Mouse (Mus musculus) forebrain, embryonic 12.5 days (tissue): ENCODE data around the gene Opalin. TPM values are rescaled to one million over a fixed set of nuclear protein-coding genes. Genes with fewer than 3 reads are reported as not detected.

Source experiments
- ATAC-seq: fragments of 200-750 bp; cut with Nextera tagmentation; 2 replicates; pipeline ENCODE4 v1.8.0; 2017; ENCODE audit warnings: moderate TSS enrichment; ENCODE audit not compliant: low FRiP score
- H3K27ac ChIP-seq: fragments of 300-500 bp; sonication (generic); 2 replicates; pipeline ENCODE4 v1.5.1; 2016; ENCODE audit warnings: mild to moderate bottlenecking
- H3K27me3 ChIP-seq: fragments of 300-500 bp; sonication (generic); 2 replicates; pipeline ENCODE4 v1.6.1; 2016; ENCODE audit warnings: mild to moderate bottlenecking
- H3K36me3 ChIP-seq: fragments of 300-500 bp; sonication (generic); replicated peaks from 2 replicates; pipeline ENCODE4 v1.6.1; 2016; ENCODE audit warnings: mild to moderate bottlenecking
- H3K4me1 ChIP-seq: fragments of 300-500 bp; sonication (generic); 2 replicates; pipeline ENCODE4 v1.6.1; 2016
- H3K4me2 ChIP-seq: fragments of 300-500 bp; sonication (generic); 2 replicates; pipeline ENCODE4 v1.6.1; 2016; ENCODE audit warnings: mild to moderate bottlenecking, moderate library complexity
- H3K4me3 ChIP-seq: fragments of 300-500 bp; sonication (generic); replicated peaks from 2 replicates; pipeline ENCODE4 v1.5.1; 2016; ENCODE audit warnings: mild to moderate bottlenecking
- H3K9ac ChIP-seq: fragments of 300-500 bp; sonication (generic); 2 replicates; pipeline ENCODE4 v1.6.1; 2016; ENCODE audit warnings: mild to moderate bottlenecking
- H3K9me3 ChIP-seq: fragments of 300-500 bp; sonication (generic); 2 replicates; pipeline ENCODE4 v1.6.1; 2016
- WGBS: fragments of 180-500 bp; shearing (Covaris S2); methylation state at CpG from one replicate; pipeline ENCODE4 v1.1.7; 2016; 5-methylcytosine and 5-hydroxymethylcytosine counted together
- polyA plus RNA-seq: library from polyadenylated mRNA; unstranded; fragments of >200 nt; fragmentation: Nextera tagmentation; extraction: Ambion mirVana; gene quantifications from 2 replicates; pipeline ENCODE4 v1.2.1, GENCODE M21; 2016

Gene Opalin
- polyA plus RNA-seq, 1 experiment from 2014 or later: not detected

DNA sequence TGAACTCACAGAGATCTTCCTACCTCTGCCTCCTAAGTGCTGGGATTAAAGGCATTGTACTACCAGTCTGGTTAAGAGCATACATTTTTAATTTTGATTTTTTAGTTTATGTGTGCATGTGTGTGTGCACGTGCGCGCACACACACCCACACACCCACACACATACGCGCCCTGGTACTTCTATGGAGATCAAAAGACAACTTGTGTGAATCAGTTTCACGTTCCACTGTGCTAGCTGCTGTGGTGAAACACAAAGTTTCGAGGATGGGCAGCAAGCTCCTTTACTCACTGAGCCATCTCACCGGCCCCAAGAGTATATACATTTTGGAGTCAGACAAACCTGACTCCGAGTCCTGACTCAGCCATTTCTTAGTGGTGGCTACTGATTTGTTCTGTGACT lies 49.3 kb downstream of the Opalin start:
- no peak for ATAC-seq
- no peak overlapping the region for H3K4me3 ChIP-seq
- H3K27me3 ChIP-seq: no peaks in the 10 kb centered on the region
- 94% methylated on average over 9 of the region's 9 CpGs for WGBS
- no peak overlapping the region for H3K9ac ChIP-seq
- peaks cover 5% of the 10 kb centered on the region for H3K4me1 ChIP-seq
- no peaks in the 10 kb centered on the region for H3K36me3 ChIP-seq
- no peaks in the 10 kb centered on the region for H3K9me3 ChIP-seq
- H3K27ac ChIP-seq: no peak overlapping the region
- no peak overlapping the region for H3K4me2 ChIP-seq

DNA sequence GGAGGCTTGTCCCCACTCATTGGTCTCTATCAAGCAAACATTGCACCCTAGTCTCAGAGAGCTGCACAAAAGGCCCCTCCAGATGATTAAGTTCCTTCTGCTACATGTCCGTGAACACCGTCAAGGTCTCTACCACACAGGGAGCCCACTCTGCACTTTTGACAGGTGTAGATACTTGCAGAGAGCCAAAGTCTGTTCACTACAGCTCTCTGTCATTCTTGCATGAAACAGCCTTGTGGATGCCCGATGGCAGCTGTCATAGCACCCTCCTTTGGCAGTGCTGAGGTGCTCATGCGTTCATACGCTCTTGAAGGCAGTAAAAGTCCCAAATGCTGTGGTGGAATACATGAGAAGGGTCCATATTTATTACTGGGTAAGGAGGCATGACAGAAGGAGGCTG lies 49.9 kb downstream of the Opalin start:
- Histone ChIP-seq H3K4me2 (no peak overlapping the region), H3K4me3 (no peak overlapping the region), H3K9me3 (no peaks in the 10 kb centered on the region), H3K27ac (no peak overlapping the region), H3K4me1 (peaks cover 5% of the 10 kb centered on the region), H3K36me3 (no peaks in the 10 kb centered on the region), H3K27me3 (no peaks in the 10 kb centered on the region), H3K9ac (no peak overlapping the region)
- ATAC-seq: no peak
- WGBS: 95% methylated on average over 5 of the region's 5 CpGs

DNA sequence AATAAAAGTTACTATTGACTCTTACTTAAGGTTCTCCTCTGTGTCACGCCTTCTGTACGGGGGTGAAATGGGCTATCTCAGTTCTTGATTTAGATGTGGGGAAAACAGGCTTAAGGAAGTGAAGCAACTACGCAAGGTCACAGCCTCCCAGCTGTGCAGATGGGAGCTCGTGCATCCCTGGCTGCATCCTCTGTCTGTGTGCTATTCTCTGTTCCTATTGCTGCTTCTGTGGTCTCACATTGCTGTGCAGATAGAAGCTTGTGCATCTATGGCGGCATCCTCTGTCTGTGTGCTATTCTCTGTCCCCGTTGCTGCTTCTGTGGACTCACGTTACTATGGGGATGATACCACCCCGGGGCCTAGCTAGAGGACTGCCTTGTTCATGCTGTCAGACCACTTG lies 50.4 kb downstream of the Opalin start:
- no peak for ATAC-seq
- no peak overlapping the region for H3K9ac ChIP-seq
- no peak overlapping the region for H3K4me3 ChIP-seq
- H3K9me3 ChIP-seq: no peaks in the 10 kb centered on the region
- H3K4me1 ChIP-seq: peaks cover 5% of the 10 kb centered on the region
- no peak overlapping the region for H3K4me2 ChIP-seq
- H3K27ac ChIP-seq: no peak overlapping the region
- WGBS: 86% methylated on average over 8 of the region's 8 CpGs
- H3K36me3 ChIP-seq: no peaks in the 10 kb centered on the region
- no peaks in the 10 kb centered on the region for H3K27me3 ChIP-seq

DNA sequence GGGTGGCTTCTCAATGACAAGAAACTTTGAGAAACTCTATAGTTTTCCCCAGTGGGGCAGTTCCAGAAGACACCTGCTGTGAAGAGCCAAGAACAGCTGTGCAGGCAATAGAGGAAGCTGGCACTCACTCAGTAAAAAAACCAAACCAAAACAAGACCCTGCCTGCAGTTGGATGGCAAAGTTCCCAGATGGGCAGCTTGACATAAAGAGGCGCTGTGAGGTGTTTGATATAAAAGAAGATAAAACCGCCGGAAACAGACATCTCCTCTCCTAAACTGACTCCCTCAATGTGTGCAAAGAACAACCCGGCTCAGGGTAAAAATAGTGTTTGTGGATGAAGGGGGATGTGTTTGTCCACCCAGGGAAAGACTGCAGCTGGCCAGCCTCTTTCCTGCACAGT lies 54.7 kb downstream of the Opalin start:
- 82% methylated on average over 4 of the region's 4 CpGs for WGBS
- ATAC-seq: no peak
- Histone ChIP-seq H3K4me3 (no peak overlapping the region), H3K27me3 (0 out of 2 replicates have a peak, but pooled peaks cover 3% of the 10 kb centered on the region), H3K36me3 (no peaks in the 10 kb centered on the region), H3K4me1 (no peaks in the 10 kb centered on the region), H3K9ac (no peak overlapping the region), H3K4me2 (no peak overlapping the region), H3K9me3 (no peaks in the 10 kb centered on the region), H3K27ac (no peak overlapping the region)

DNA sequence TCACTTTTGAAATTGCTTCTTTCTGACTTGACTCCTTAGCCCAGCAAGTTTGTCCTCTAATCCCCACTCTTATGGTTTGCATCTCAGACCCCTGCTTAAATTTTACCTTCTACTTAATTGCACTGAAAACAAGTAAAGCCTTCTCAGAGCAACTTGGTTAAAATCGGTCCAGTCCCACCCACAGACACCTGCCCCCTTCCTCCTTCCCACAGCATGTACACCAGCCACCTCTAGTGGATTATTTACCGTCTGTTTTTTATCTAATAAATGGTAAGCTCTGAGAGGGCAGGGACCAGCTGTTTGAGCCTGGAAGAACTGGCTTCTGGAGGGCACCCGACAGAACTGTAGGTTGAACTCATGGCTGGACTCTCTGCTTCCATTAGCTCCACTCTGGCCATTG lies 56.4 kb downstream of the Opalin start:
- Histone ChIP-seq H3K4me1 (peaks cover 4% of the 10 kb centered on the region; the same call in 1 of the 2 replicates), H3K36me3 (no peaks in the 10 kb centered on the region), H3K4me3 (no peak overlapping the region), H3K9me3 (no peaks in the 10 kb centered on the region), H3K27ac (no peak overlapping the region), H3K9ac (no peak overlapping the region), H3K27me3 (peaks cover 8% of the 10 kb centered on the region; the same call in 1 of the 2 replicates), H3K4me2 (no peak overlapping the region)
- no peak for ATAC-seq
- 73% methylated on average over 3 of the region's 3 CpGs for WGBS

DNA sequence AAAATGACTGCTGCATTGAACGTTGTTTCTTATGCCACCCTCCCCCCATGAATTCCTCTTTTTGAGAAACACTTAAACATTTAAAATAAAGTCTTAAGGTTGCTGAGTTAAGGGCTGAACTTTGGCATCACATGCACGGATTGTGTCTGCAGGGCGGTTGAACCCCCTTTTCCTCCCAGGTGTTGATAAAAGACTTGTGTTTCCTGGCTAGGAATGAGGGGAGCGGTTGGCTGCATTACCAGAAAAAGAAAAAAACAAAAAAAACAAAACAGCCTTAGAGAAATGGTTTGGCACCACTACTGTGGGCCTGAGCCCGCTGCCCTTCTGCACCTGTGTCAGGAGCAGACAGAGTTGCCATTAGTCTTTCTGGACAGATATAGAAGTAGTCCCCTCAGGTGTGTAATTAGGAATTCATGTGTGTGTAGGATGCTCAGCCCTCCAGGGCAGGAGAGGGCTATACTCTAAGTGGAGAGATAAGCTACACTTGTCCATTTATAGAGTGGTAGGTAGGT lies 57.7 kb downstream of the Opalin start:
- 86% methylated on average over 5 of the region's 5 CpGs for WGBS
- no peaks in the 10 kb centered on the region for H3K36me3 ChIP-seq
- no peak for ATAC-seq

DNA sequence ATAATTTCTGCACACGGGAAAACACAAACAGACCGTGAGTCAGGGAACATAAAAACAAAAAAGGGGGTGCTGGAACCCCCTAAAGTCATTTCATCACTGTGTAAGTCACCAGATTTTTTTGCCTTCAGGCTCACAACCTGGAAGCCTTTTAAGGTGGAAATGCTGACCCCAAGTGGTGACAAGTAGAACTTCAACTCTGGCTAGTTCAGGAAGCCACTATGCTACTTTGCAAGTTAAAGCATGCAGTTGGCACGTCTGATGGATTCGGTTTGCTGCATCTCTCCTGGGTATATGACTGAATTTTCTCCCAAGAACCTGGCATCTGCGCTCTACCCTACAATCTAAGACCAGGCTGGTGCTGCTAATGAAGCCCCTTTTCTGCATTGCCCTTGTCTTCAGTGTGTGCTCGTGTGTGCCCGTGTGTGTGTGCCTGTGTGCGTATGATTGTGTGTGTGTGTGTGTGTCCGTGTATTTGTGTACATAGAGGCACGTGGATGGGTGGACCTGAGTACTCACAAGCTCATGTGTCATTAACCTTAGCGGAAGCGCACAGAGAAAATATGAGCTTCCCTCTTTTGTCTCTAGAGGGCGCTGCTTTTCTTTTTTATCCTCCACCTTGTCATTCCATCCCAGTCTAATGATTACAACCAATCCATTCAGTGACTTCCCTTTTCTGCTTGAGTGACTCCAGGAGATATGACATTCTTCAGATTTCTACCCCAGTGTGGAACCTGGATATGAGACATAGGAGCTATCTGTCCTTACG lies 60.8 kb downstream of the Opalin start:
- Histone ChIP-seq H3K27me3 (peaks cover 28% of the 10 kb centered on the region), H3K27ac (no peak overlapping the region), H3K4me1 (peaks cover 4% of the 10 kb centered on the region; the same call in 1 of the 2 replicates), H3K4me3 (peak overlapping the region; percentile 23), H3K9ac (no peak overlapping the region), H3K9me3 (no peaks in the 10 kb centered on the region), H3K36me3 (no peaks in the 10 kb centered on the region), H3K4me2 (peak overlapping the region; percentile 51)
- 0 out of 2 replicates have a peak, but pooled peaks have one; percentile 49 for ATAC-seq
- WGBS: 19% methylated on average over 14 of the region's 14 CpGs

More for the DNA sequence above, 57.7 kb downstream of the Opalin start:
- no peaks in the 10 kb centered on the region for H3K9me3 ChIP-seq
- no peak overlapping the region for H3K4me2 ChIP-seq
- peaks cover 4% of the 10 kb centered on the region; the same call in 1 of the 2 replicates for H3K4me1 ChIP-seq
- H3K27ac ChIP-seq: no peak overlapping the region
- H3K9ac ChIP-seq: no peak overlapping the region
- peaks cover 11% of the 10 kb centered on the region for H3K27me3 ChIP-seq
- no peak overlapping the region for H3K4me3 ChIP-seq

DNA sequence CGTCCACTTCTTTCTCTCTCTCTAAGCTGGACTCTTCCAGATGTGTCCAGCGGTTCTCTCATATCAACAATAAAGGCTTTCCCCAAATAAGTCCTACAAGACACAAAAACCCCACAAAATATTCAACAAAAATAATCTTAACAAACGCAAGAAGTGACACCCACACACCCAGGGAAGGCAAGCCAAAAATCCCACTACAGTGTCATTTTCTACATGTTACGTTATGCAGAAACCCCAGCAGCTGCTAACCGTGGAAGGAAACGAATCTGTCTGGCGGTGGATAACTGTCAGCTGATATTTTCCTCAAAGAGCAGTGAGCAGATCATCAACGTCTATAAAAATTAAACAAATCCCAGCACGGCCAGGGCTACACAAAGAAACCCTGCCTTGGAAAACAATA lies 62.9 kb downstream of the Opalin start:
- H3K4me1 ChIP-seq: peaks cover 4% of the 10 kb centered on the region; the same call in 1 of the 2 replicates
- no peaks in the 10 kb centered on the region for H3K9me3 ChIP-seq
- no peak overlapping the region for H3K27ac ChIP-seq
- ATAC-seq: no peak
- WGBS: 31% methylated on average over 9 of the region's 9 CpGs
- peaks cover 28% of the 10 kb centered on the region for H3K27me3 ChIP-seq
- H3K4me3 ChIP-seq: no peak overlapping the region
- no peak overlapping the region for H3K4me2 ChIP-seq
- H3K9ac ChIP-seq: no peak overlapping the region
- H3K36me3 ChIP-seq: no peaks in the 10 kb centered on the region

DNA sequence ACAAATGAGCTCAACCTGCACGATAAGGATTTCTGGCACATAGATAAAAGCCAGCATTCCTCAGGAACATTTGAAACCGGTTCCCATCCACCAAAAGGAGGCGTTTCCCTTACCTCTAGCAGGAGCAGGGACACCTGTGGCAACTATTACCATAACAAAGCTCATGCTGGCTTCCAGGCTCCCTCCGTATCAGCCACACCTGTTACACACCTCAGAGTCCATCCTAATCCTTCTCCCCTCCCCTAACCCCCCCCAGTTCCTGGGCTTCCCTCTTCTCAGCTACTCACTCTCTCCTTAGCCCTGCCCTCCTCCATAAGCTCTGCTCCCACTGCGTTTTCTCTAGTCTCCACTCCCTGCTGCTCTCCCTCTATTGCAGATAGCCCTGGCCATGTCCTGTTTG lies 63.3 kb downstream of the Opalin start:
- ATAC-seq: no peak

More for the DNA sequence above, 63.3 kb downstream of the Opalin start:
- Histone ChIP-seq H3K36me3 (no peaks in the 10 kb centered on the region), H3K4me3 (no peak overlapping the region), H3K27me3 (peaks cover 27% of the 10 kb centered on the region), H3K4me2 (no peak overlapping the region), H3K4me1 (peaks cover 4% of the 10 kb centered on the region; the same call in 1 of the 2 replicates), H3K9me3 (no peaks in the 10 kb centered on the region), H3K27ac (no peak overlapping the region), H3K9ac (no peak overlapping the region)
- WGBS: 4% methylated on average over 5 of the region's 5 CpGs

Other genes with a start within 250 kb of the Opalin start
- gene Ccnj, start 245.8 kb downstream of the Opalin start, polyA plus RNA-seq: 38.1 and 39.2 TPM in 2 replicates
- gene Zfp518a, start 182.4 kb downstream of the Opalin start, polyA plus RNA-seq: 13.0 and 13.8 TPM in 2 replicates
- gene Blnk, start 82.6 kb downstream of the Opalin start, polyA plus RNA-seq: 1.2 TPM in 2 replicates
- not detected in 2 replicates for gene Dntt, start 47.8 kb downstream of the Opalin start, polyA plus RNA-seq
- 0.83 and 0.86 TPM in 2 replicates for gene Tll2, start 129.7 kb upstream of the Opalin start, polyA plus RNA-seq
- gene Tm9sf3, start 186.9 kb upstream of the Opalin start, polyA plus RNA-seq: 107 and 119 TPM in 2 replicates